Mouse (Mus musculus): ENCODE measurements around the gene Cdk5r2. TPM values are rescaled to one million over a fixed set of nuclear protein-coding genes. Genes with fewer than 3 reads are reported as not detected.
A peak's percentile ranks its signal among the peaks of the same experiment; 100 is the strongest.

Cdk5r2 gene
- polyA plus RNA-seq, 1 experiment, result 0.03 TPM

DNA sequence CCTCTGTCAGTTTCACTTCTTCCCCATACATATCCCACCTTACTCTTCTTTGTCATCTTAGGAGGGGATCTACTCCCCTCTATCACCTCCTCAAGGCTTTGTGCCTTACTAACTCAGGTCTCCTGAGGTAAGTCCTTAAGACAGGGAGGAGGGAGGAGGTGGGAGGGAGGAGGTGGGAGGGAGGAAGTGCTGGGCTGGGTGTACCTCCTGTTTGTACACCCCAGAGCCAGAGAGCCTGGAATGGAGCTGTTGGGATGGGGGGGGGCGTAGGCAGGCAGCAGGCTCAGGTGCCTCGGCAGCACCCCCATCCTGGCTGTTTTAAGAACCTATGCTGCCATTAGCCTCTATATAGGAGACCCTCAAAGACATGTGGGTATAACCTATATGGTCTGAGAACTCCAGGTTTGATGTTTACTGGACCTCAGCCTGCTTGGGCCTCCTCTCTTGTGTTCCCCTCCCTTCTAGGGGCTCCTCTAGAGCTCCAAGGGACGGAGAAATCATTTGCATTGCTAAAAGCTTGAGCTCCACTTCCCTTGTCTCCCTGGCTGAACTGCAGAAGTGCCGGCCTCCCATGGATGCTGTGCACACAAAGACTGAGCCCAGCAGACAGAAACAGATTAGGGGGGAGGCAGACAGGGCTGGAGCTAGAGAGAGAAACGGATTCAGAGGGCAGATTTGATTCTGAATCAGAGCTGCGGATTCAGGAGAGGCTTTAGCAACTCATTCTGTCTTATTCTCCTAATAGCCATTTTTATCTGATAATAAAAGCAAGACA is 3.5 kb upstream of the Cdk5r2 start:
- no peak for DNase-seq (ENCODE audit: low spot score)

DNA sequence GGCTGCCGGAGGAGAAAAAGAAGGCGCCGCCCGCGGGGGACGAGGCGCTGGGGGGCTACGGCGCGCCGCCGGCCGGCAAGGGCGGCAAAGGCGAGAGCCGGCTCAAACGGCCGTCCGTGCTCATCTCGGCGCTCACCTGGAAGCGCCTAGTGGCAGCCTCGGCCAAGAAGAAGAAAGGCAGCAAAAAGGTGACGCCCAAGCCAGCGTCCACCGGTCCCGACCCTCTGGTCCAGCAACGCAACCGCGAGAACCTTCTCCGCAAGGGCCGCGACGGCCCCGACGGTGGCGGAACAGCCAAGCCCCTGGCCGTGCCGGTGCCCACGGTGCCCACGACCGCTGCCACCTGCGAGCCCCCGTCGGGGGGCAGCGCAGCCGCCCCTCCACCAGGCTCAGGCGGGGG is 422 bp downstream of the Cdk5r2 start:
- no peak for DNase-seq (ENCODE audit: low spot score)

- DNase-seq (ENCODE audit: low spot score), result no peak
Measured at GRCm38 (mm10) chr1:74855651-74856438, 1.1 kb downstream of the Cdk5r2 start.

- DNase-seq (ENCODE audit: low spot score), result no peak
Measured at GRCm38 (mm10) chr1:74856439-74856720, 1.6 kb downstream of the Cdk5r2 start.

DNA sequence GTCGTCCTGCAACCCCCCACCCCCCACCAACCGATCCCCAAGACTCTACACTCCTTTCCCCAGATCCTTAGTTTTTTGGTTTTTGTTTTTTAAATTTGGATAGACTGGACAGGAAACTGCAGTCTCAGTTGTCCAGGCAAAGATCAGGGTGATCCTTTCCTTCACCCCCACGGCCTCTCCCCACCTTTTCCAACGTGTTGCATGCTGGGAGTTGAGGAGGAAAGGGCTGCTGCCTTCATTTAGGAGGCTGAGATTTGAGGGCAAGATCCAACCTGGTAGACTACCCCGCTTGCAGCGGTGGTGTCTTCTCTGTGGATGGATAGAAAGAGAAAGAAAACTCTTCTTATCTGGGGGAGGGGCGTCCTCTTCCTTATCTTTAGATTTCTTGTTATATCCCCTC is 2.1 kb downstream of the Cdk5r2 start:
- no peak for DNase-seq (ENCODE audit: low spot score)

GRCm38 (mm10) chr1:74857201-74857600 is 2.5 kb downstream of the Cdk5r2 start:
- DNase-seq (ENCODE audit: low spot score), result no peak

DNA sequence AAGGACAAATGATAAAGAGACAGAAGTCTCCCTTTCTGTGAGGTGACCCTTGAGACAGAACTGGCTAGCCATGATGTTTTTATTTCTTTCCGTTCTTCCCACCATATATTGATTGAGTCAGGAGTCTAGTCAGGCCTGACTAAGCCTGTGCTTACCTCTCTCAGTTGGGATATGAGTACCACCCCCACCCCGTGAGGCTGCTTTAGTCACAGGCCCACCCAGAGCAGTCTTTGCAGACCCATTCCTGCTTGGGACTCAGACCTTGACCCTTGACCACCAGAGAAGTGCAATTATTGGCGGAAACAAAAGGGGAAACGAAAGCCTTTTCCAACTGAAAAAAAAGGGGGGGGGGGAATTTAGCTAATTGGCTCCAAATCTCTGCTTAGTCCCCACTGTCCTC is 2.9 kb downstream of the Cdk5r2 start:
- no peak for DNase-seq (ENCODE audit: low spot score)

GRCm38 (mm10) chr1:74858171-74858719 is 3.5 kb downstream of the Cdk5r2 start:
- peak; percentile 39 for DNase-seq (ENCODE audit: low spot score)

GRCm38 (mm10) chr1:74858805-74859204 is 4.1 kb downstream of the Cdk5r2 start:
- no peak for DNase-seq (ENCODE audit: low spot score)

- no peak for DNase-seq (ENCODE audit: low spot score)
Measured at GRCm38 (mm10) chr1:74859223-74859984, 4.7 kb downstream of the Cdk5r2 start.

- no peak for DNase-seq (ENCODE audit: low spot score)
Measured at GRCm38 (mm10) chr1:74861783-74862182, 7.0 kb downstream of the Cdk5r2 start.

- no peak for DNase-seq (ENCODE audit: low spot score)
Measured at GRCm38 (mm10) chr1:74872218-74872617, 17.5 kb downstream of the Cdk5r2 start.

GRCm38 (mm10) chr1:74877199-74877598 is 22.5 kb downstream of the Cdk5r2 start:
- no peak for DNase-seq (ENCODE audit: low spot score)

GRCm38 (mm10) chr1:74880785-74881360 is 26.1 kb downstream of the Cdk5r2 start:
- DNase-seq (ENCODE audit: low spot score), result no peak

GRCm38 (mm10) chr1:74882055-74882734 is 27.5 kb downstream of the Cdk5r2 start:
- no peak for DNase-seq (ENCODE audit: low spot score)

GRCm38 (mm10) chr1:74882828-74883227 is 28.1 kb downstream of the Cdk5r2 start:
- DNase-seq (ENCODE audit: low spot score), result no peak

- no peak for DNase-seq (ENCODE audit: low spot score)
Measured at GRCm38 (mm10) chr1:74883441-74883840, 28.7 kb downstream of the Cdk5r2 start.

DNA sequence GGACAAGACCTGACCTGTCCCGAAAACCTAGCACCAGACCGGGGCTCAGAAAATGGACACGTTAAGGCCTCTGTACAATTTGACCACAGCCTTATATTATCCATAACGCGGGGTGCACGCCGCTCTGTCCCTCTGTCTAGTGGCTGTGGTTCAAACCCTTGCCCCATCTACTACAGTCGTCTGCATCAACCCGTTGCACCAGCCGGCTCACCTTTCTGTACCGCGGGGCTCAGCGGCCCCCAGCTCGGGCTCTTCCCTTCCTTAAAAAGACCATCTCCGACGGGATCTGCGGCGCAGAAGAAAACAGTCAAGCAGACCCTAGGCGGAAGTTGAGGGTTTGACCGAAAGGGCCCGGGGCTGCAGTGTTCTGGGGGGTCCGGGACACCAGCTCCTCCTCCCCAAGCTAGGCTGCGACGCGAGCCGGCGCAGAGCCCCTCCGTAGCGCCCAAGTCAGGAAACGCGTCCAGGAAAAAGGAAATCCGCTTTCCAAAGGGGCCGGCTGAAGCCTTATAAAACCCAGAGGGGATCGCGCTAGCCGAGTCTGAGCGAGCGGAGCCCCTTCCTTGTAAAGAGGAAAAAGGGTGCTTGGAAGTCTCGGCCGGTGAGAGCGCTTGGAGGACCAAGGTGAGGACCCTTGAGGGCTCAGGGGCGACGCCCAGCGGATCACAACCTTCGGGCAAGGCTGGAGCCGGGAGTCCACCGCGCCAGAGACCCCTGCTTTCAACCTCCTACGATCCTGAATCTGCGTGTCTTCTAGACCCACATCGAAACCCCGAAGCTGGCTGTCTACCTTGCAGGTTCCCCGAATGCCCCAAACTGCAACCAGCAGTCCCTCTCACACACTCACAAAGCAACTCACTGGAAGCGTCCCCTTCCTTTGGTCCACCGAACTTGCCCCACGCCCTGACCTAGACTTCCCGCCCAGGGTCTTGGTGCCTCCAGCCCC is 29.7 kb downstream of the Cdk5r2 start:
- DNase-seq (ENCODE audit: low spot score), result no peak

DNA sequence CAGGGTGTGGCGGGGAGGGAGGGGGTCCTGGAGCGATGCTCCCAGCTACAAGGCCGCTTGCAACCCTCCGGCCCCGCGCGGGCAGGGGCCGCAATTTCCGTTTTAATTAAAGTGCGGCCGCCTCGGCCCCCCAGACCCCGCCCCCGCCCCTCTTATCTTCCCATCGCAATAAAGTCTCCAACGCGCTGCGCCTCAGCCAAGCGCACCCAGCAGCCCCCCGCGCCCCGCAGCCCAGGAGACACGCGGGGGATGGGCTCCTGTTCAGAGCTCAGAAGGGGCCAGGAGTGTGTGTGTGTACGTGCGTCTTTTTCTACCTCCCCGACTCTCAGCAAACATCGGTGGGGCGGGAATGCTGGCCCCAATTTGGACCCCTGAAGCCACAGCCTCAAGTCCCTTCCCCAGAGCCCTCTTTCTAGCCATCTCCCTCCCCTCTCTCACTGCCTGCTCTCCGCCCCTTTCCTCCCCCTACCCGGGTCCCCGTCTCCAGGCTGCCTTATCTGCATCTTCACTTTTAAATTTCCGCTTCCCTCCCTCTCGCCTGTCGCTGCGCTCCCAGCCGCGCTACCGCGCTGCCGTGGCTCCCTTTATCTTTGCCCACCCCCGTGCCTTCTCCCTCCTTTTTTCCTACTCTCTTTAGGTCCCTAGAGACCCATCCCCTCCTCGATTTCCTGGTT is 30.8 kb downstream of the Cdk5r2 start, which contains the start of gene Fev:
Fev (minus strand) TSS at position 51 of the 674 bp plus-strand sequence.
- no peak for DNase-seq (ENCODE audit: low spot score)

- no peak for DNase-seq (ENCODE audit: low spot score)
Measured at GRCm38 (mm10) chr1:74891513-74891912, 36.8 kb downstream of the Cdk5r2 start.

All from urinary bladder, adult 2 months (tissue).